24 mouse cellular contexts compared by ENCODE assay signal in genomic region chr3:55775753-55776152, GRCm38 (mm10). TPM values are rescaled to one million over a fixed set of nuclear protein-coding genes. Genes with fewer than 3 reads are reported as not detected.
A peak's percentile ranks its signal among the peaks of the same experiment; 100 is the strongest.
DNase-seq lines count a peak whose midpoint lies in the region; ATAC-seq and TF ChIP-seq lines count a peak whose summit lies in the region.
"Had no signal": no experiment of that assay in that cellular context is flagged by ENCODE, and none has a peak within 500 bp of the region (broad histone marks: within the 10 kb centered on the region; RNA-seq: fewer than 3 reads in every experiment).

No protein-coding gene starts in this region.

- no peaks in the 10 kb centered on the region for H3K9me3 ChIP-seq in hindbrain, embryonic 12.5 days (replicated peaks)
- H3K9me3 ChIP-seq in midbrain, embryonic 14.5 days (ENCODE audit: control insufficient read depth, low read length) = no peaks in the 10 kb centered on the region
- no peaks in the 10 kb centered on the region for H3K9me3 ChIP-seq in forebrain, embryonic 11.5 days (ENCODE audit: control insufficient read depth, low read length)
- H3K9me3 ChIP-seq: forebrain, embryonic 10.5 days; kidney, embryonic 15.5 days; limb, embryonic 15.5 days had no signal

- no peak overlapping the region for H3K9ac ChIP-seq in hindbrain, embryonic 12.5 days
- H3K9ac ChIP-seq in midbrain, embryonic 14.5 days (replicated peaks; ENCODE audit: low read length) = no peak overlapping the region
- H3K9ac ChIP-seq in forebrain, embryonic 11.5 days (ENCODE audit: low read length) = no peak overlapping the region
- H3K9ac ChIP-seq: forebrain, postnatal 0 days; kidney, embryonic 15.5 days; limb, embryonic 15.5 days; liver, embryonic 14.5 days; lung, embryonic 14.5 days had no signal

- peaks cover 25% of the 10 kb centered on the region for H3K4me1 ChIP-seq in hindbrain, embryonic 12.5 days
- peaks cover 43% of the 10 kb centered on the region for H3K4me1 ChIP-seq in midbrain, embryonic 14.5 days (ENCODE audit: control insufficient read depth, insufficient read depth, low read length)
- H3K4me1 ChIP-seq in forebrain, embryonic 11.5 days (replicated peaks; ENCODE audit: control insufficient read depth, insufficient read depth, low read length) = peaks cover 7% of the 10 kb centered on the region

- peak overlapping the region; percentile 44; the same call in 1 of the 2 replicates for H3K27ac ChIP-seq in hindbrain, embryonic 12.5 days
- peak overlapping the region; percentile 47 for H3K27ac ChIP-seq in midbrain, embryonic 14.5 days (replicated peaks; ENCODE audit: low read depth, low read length)
- no peak overlapping the region for H3K27ac ChIP-seq in forebrain, embryonic 11.5 days (ENCODE audit: low read depth, low read length)
- H3K27ac ChIP-seq: forebrain, embryonic 10.5 days; kidney, embryonic 15.5 days; limb, embryonic 15.5 days; liver, embryonic 14.5 days had no signal

- peak; percentile 45 to 56 for DNase-seq in cerebellum, postnatal 25 days
- DNase-seq in cerebellum, adult 11-12 months = no peak
- DNase-seq in brain, embryonic 14.5 days (ENCODE audit: low read depth) = peak; percentile 28
- DNase-seq in midbrain, embryonic 14.5 days = peak; percentile 38
- no peak for DNase-seq in testis, postnatal 10 days (ENCODE audit: low spot score)
- no peak for DNase-seq in left cerebral cortex, adult 11 months (ENCODE audit: low spot score)
- DNase-seq in forebrain, embryonic 11.5 days (ENCODE audit: low spot score) = no peak
- DNase-seq: B cell, adult 2 months; forebrain, postnatal 0 days; gastrocnemius, postnatal 14 days; kidney, adult 11 months; kidney, postnatal 36 days; lung, embryonic 14.5 days; lung, postnatal 36 days had no signal

- H3K36me3 ChIP-seq in hindbrain, embryonic 12.5 days = no peaks in the 10 kb centered on the region
- H3K36me3 ChIP-seq in midbrain, embryonic 14.5 days (ENCODE audit: control insufficient read depth, insufficient read depth, low read length) = peaks cover 3% of the 10 kb centered on the region; the same call in 1 of the 2 replicates
- H3K36me3 ChIP-seq in forebrain, embryonic 11.5 days (ENCODE audit: control insufficient read depth, insufficient read depth, low read length) = no peaks in the 10 kb centered on the region
- H3K36me3 ChIP-seq: forebrain, embryonic 10.5 days; G1E; kidney, embryonic 15.5 days; limb, embryonic 15.5 days had no signal

- ATAC-seq in hindbrain, embryonic 12.5 days (ENCODE audit: low FRiP score) = no peak
- no peak for ATAC-seq in midbrain, embryonic 14.5 days (ENCODE audit: low FRiP score, low TSS enrichment)
- no peak for ATAC-seq in forebrain, embryonic 11.5 days (replicated peaks; ENCODE audit: low FRiP score)
- ATAC-seq: forebrain, postnatal 0 days; Patski had no signal

- no peak overlapping the region for H3K4me2 ChIP-seq in hindbrain, embryonic 12.5 days (replicated peaks)
- H3K4me2 ChIP-seq in midbrain, embryonic 14.5 days (ENCODE audit: low read length) = 0 out of 2 replicates have a peak overlapping the region, but pooled peaks have one; percentile 9
- no peak overlapping the region for H3K4me2 ChIP-seq in forebrain, embryonic 11.5 days (ENCODE audit: low read depth, low read length, severe bottlenecking)
- H3K4me2 ChIP-seq: heart, embryonic 11.5 days; kidney, embryonic 15.5 days; limb, embryonic 15.5 days; lung, embryonic 14.5 days had no signal

- WGBS in hindbrain, embryonic 12.5 days = 78% methylated on average over 6 of the region's 6 CpGs
- 64% methylated on average over 6 of the region's 6 CpGs for WGBS in midbrain, embryonic 14.5 days
- WGBS in forebrain, embryonic 11.5 days = 85% methylated on average over 6 of the region's 6 CpGs

- no peak for TF ChIP-seq POLR2A in brain, embryonic 14.5 days (IDR thresholded peaks at IDR 0.05; ENCODE audit: borderline replicate concordance, extremely low read depth, insufficient read depth, insufficient read length, poor library complexity, severe bottlenecking)

- H3K27me3 ChIP-seq in hindbrain, embryonic 12.5 days = peaks cover 8% of the 10 kb centered on the region; the same call in 1 of the 2 replicates
- no peaks in the 10 kb centered on the region for H3K27me3 ChIP-seq in midbrain, embryonic 14.5 days (ENCODE audit: control insufficient read depth, insufficient read depth, low read length)
- H3K27me3 ChIP-seq in forebrain, embryonic 11.5 days (ENCODE audit: control insufficient read depth, insufficient read depth, low read length) = peaks cover 26% of the 10 kb centered on the region
- H3K27me3 ChIP-seq: CH12.LX, Patski had no signal

- TF ChIP-seq CTCF in brain, embryonic 14.5 days (IDR thresholded peaks at IDR 0.05; ENCODE audit: borderline replicate concordance, extremely low read depth, insufficient read depth, insufficient read length) = no peak

- H3K4me3 ChIP-seq in hindbrain, embryonic 12.5 days = no peak overlapping the region
- no peak overlapping the region for H3K4me3 ChIP-seq in midbrain, embryonic 14.5 days (replicated peaks; ENCODE audit: low read depth, low read length)
- H3K4me3 ChIP-seq in forebrain, embryonic 11.5 days (ENCODE audit: low read depth, low read length) = no peak overlapping the region
- H3K4me3 ChIP-seq: forebrain, embryonic 10.5 days; kidney, embryonic 15.5 days; limb, embryonic 15.5 days; megakaryocyte, embryonic 14.5 days had no signal

RNA-seq across cellular contexts. Expression of gene Mab21l1, which starts 6.6 kb away (rescaled TPM):
- 49.1 and 90.4 TPM in 2 replicates for polyA plus RNA-seq in brain, embryonic 14.5 days (2012; rRNA removed)
- 104 and 115 TPM in 2 replicates for polyA plus RNA-seq in hindbrain, embryonic 12.5 days (2016; fragmentation: Nextera tagmentation; extraction: Ambion mirVana)
- 218 and 237 TPM in 2 replicates for polyA plus RNA-seq in midbrain, embryonic 14.5 days (2014; fragmentation: Nextera tagmentation; extraction: Ambion mirVana)
- polyA plus RNA-seq in forebrain, embryonic 11.5 days (2014; fragmentation: Nextera tagmentation; extraction: Ambion mirVana) = 16.6 and 20.5 TPM in 2 replicates
- polyA plus RNA-seq: G1E had no signal

Comparison
In these comparisons a context has a peak if more than half of its experiments do, and no peak if none do; other contexts are left out.
1. DNase-seq: peak in cerebellum, postnatal 25 days (2 of 2), brain, embryonic 14.5 days (single experiment) and midbrain, embryonic 14.5 days (single experiment); none in cerebellum, adult 11-12 months (single experiment), testis, postnatal 10 days (single experiment), left cerebral cortex, adult 11 months (single experiment) and forebrain, embryonic 11.5 days (single experiment).